ENCODE assay signal across 8 mouse cellular contexts in genomic region chr7:24207488-24208261, GRCm38 (mm10). TPM values are rescaled to one million over a fixed set of nuclear protein-coding genes. Genes with fewer than 3 reads are reported as not detected.
A peak's percentile ranks its signal among the peaks of the same experiment; 100 is the strongest.
DNase-seq lines count a peak whose midpoint lies in the region; ATAC-seq and TF ChIP-seq lines count a peak whose summit lies in the region.

No protein-coding gene starts in this region.

- H3K79me2 ChIP-seq in myocyte (ENCODE audit: control insufficient read depth, insufficient read depth), result no peaks in the 10 kb centered on the region

- peak overlapping the region; percentile 13; the same call in 1 of the 2 replicates for H3K27ac ChIP-seq in ES-E14 (ENCODE audit: insufficient read depth, low read depth, low read length, poor library complexity, severe bottlenecking)
- H3K27ac ChIP-seq in forebrain, embryonic 13.5 days, result no peak overlapping the region
- peak overlapping the region; percentile 64 for H3K27ac ChIP-seq in heart, embryonic 16.5 days (ENCODE audit: low read length)
- peak overlapping the region; percentile 36; the same call in 1 of the 2 replicates for H3K27ac ChIP-seq in liver, embryonic 12.5 days

- H3K4me2 ChIP-seq in forebrain, embryonic 13.5 days, result peak overlapping the region; percentile 67
- peak overlapping the region; percentile 76 for H3K4me2 ChIP-seq in heart, embryonic 16.5 days (ENCODE audit: low read depth, low read length)
- peak overlapping the region; percentile 66 for H3K4me2 ChIP-seq in liver, embryonic 12.5 days
- H3K4me2 ChIP-seq in myocyte (ENCODE audit: low read depth), result peak overlapping the region; percentile 65

- DNase-seq in ES-E14 (ENCODE audit: low read depth, low spot score), result peak; percentile 66
- peak; percentile 6 for DNase-seq in c-Kit-positive CD71-positive TER-119-positive erythroid progenitor cells, embryonic 14.5 days (ENCODE audit: low spot score)
- DNase-seq in kidney, postnatal 25 days, result peak; percentile 76 to 87
- DNase-seq in testis, postnatal 14 days (ENCODE audit: low spot score), result peak; percentile 75

- no peaks in the 10 kb centered on the region for H3K9me3 ChIP-seq in ES-E14 (ENCODE audit: control insufficient read depth, insufficient read depth, low read depth, low read length)
- no peaks in the 10 kb centered on the region for H3K9me3 ChIP-seq in forebrain, embryonic 13.5 days (replicated peaks)
- H3K9me3 ChIP-seq in heart, embryonic 16.5 days (replicated peaks; ENCODE audit: control insufficient read depth, low read length), result no peaks in the 10 kb centered on the region
- H3K9me3 ChIP-seq in liver, embryonic 12.5 days (replicated peaks), result no peaks in the 10 kb centered on the region

- peaks cover 6% of the 10 kb centered on the region; the same call in 1 of the 2 replicates for H3K36me3 ChIP-seq in ES-E14 (ENCODE audit: control insufficient read depth, insufficient read depth, low read length, poor library complexity, severe bottlenecking)
- H3K36me3 ChIP-seq in forebrain, embryonic 13.5 days (ENCODE audit: poor library complexity, severe bottlenecking), result peaks cover 28% of the 10 kb centered on the region
- H3K36me3 ChIP-seq in heart, embryonic 16.5 days (ENCODE audit: control insufficient read depth, insufficient read depth), result peaks cover 12% of the 10 kb centered on the region; the same call in 1 of the 2 replicates
- H3K36me3 ChIP-seq in liver, embryonic 12.5 days, result peaks cover 32% of the 10 kb centered on the region
- no peaks in the 10 kb centered on the region for H3K36me3 ChIP-seq in myocyte (ENCODE audit: control insufficient read depth, insufficient read depth)

- H3K4me1 ChIP-seq in ES-E14 (ENCODE audit: control insufficient read depth in 2 of 2, insufficient read depth in 2 of 2, low read length in 2 of 2, poor library complexity in 1 of 2), result peaks cover 0 to 2% of the 10 kb centered on the region in 2 experiments; a peak in 1 of 4 replicates
- peaks cover 8% of the 10 kb centered on the region for H3K4me1 ChIP-seq in forebrain, embryonic 13.5 days
- H3K4me1 ChIP-seq in heart, embryonic 16.5 days (ENCODE audit: control insufficient read depth, insufficient read depth, low read length), result peaks cover 4% of the 10 kb centered on the region
- peaks cover 15% of the 10 kb centered on the region for H3K4me1 ChIP-seq in liver, embryonic 12.5 days

- in situ Hi-C loops in ES-E14 (cut with MboI; ENCODE audit: low sequenced_read_pairs in 2 of 2, unreplicated experiment in 2 of 2), result no loop called here

- 11% methylated on average over 24 of the region's 24 CpGs for WGBS in forebrain, embryonic 13.5 days
- WGBS in heart, embryonic 16.5 days, result 9% methylated on average over 24 of the region's 24 CpGs
- 10% methylated on average over 24 of the region's 24 CpGs for WGBS in liver, embryonic 12.5 days (ENCODE audit: insufficient replicate concordance)

- peak overlapping the region; percentile 99 for H3K9ac ChIP-seq in ES-E14 (ENCODE audit: insufficient read depth, low read depth, low read length, poor library complexity, severe bottlenecking)
- H3K9ac ChIP-seq in forebrain, embryonic 13.5 days, result peak overlapping the region; percentile 82
- H3K9ac ChIP-seq in heart, embryonic 16.5 days (ENCODE audit: low read length), result peak overlapping the region; percentile 85
- peak overlapping the region; percentile 69 for H3K9ac ChIP-seq in liver, embryonic 12.5 days

- no peaks in the 10 kb centered on the region for H3K27me3 ChIP-seq in forebrain, embryonic 13.5 days
- no peaks in the 10 kb centered on the region for H3K27me3 ChIP-seq in heart, embryonic 16.5 days (ENCODE audit: control insufficient read depth, insufficient read depth, low read length)
- H3K27me3 ChIP-seq in liver, embryonic 12.5 days (replicated peaks), result no peaks in the 10 kb centered on the region
- no peaks in the 10 kb centered on the region for H3K27me3 ChIP-seq in myocyte (ENCODE audit: control insufficient read depth, insufficient read depth, insufficient read length)

- H3K4me3 ChIP-seq in ES-E14 (ENCODE audit: insufficient read depth in 1 of 2, low read depth in 1 of 2, low read length in 2 of 2, poor library complexity in 1 of 2, severe bottlenecking in 1 of 2) (peak overlapping the region; percentile 78 to 97), myocyte (peak overlapping the region; percentile 39)
- H3K4me3 ChIP-seq in forebrain, embryonic 13.5 days, result peak overlapping the region; percentile 59
- H3K4me3 ChIP-seq in heart, embryonic 16.5 days (ENCODE audit: low read length), result peak overlapping the region; percentile 64
- peak overlapping the region; percentile 64 for H3K4me3 ChIP-seq in liver, embryonic 12.5 days

- no peak for TF ChIP-seq POLR2A in myocyte (IDR thresholded peaks at IDR 0.05; ENCODE audit: insufficient read length, low read depth)

- peak; percentile 94 for ATAC-seq in forebrain, embryonic 13.5 days
- ATAC-seq in heart, embryonic 16.5 days (replicated peaks; ENCODE audit: extremely low read depth, insufficient read depth, low FRiP score), result peak; percentile 87
- peak; percentile 78 for ATAC-seq in liver, embryonic 12.5 days

- no peak overlapping the region for H3ac ChIP-seq in myocyte (ENCODE audit: control insufficient read depth, insufficient read length)

TF ChIP-seq in ES-E14, 5 proteins besides CTCF, POLR2A, EP300 and RAD21:
- no peak for TF ChIP-seq ZNF384 (IDR thresholded peaks at IDR 0.05; ENCODE audit: low read depth, low read length)
- TF ChIP-seq HCFC1 (IDR thresholded peaks at IDR 0.05; ENCODE audit: borderline replicate concordance, insufficient read depth, low read length), result peak; percentile 93

TF ChIP-seq in myocyte, 11 proteins besides CTCF, POLR2A, EP300 and RAD21:
- TF ChIP-seq MYOD1 (IDR thresholded peaks at IDR 0.05; ENCODE audit: control insufficient read depth in 1 of 3, insufficient read length in 2 of 3, low read depth in 2 of 3), result peak in 1 of 3 experiments; percentile 22
- no peak for TF ChIP-seq E2F4 (IDR thresholded peaks at IDR 0.05; ENCODE audit: insufficient read depth)
- no peak for TF ChIP-seq TCF3 (IDR thresholded peaks at IDR 0.05; ENCODE audit: insufficient read length, low read depth)

RNA-seq across cellular contexts. Expression of gene Zfp111, which starts 3.6 kb away (rescaled TPM):
- total RNA-seq in ES-E14 (2012; rRNA removed), result 7.8 and 8.5 TPM in 2 replicates
- 8.1 and 8.4 TPM in 2 replicates for polyA plus RNA-seq in forebrain, embryonic 13.5 days (2015; fragmentation: Nextera tagmentation; extraction: Ambion mirVana)
- polyA plus RNA-seq in heart, embryonic 16.5 days (2015; fragmentation: Nextera tagmentation; extraction: Ambion mirVana), result 5.6 and 7.1 TPM in 2 replicates
- 2.1 and 4.2 TPM in 2 replicates for polyA plus RNA-seq in liver, embryonic 12.5 days (2016; fragmentation: Nextera tagmentation; extraction: Ambion mirVana)
- 0.90 TPM for polyA plus RNA-seq in myocyte (2012; fragmentation: generic; extraction: Trizol)

RNA-seq across cellular contexts. Expression of gene Zfp109, which starts 29.7 kb away (rescaled TPM):
- total RNA-seq in ES-E14 (2012; rRNA removed), result 4.5 and 6.7 TPM in 2 replicates
- polyA plus RNA-seq in forebrain, embryonic 13.5 days (2015; fragmentation: Nextera tagmentation; extraction: Ambion mirVana), result 4.5 and 4.6 TPM in 2 replicates
- 3.6 TPM in 2 replicates for polyA plus RNA-seq in heart, embryonic 16.5 days (2015; fragmentation: Nextera tagmentation; extraction: Ambion mirVana)
- 2.0 and 2.7 TPM in 2 replicates for polyA plus RNA-seq in liver, embryonic 12.5 days (2016; fragmentation: Nextera tagmentation; extraction: Ambion mirVana)
- 0.46 TPM for polyA plus RNA-seq in myocyte (2012; fragmentation: generic; extraction: Trizol)

RNA-seq across cellular contexts. Expression of gene Zfp114, which starts 32.8 kb away (rescaled TPM):
- total RNA-seq in ES-E14 (2012; rRNA removed), result 2.9 and 3.0 TPM in 2 replicates
- polyA plus RNA-seq in forebrain, embryonic 13.5 days (2015; fragmentation: Nextera tagmentation; extraction: Ambion mirVana), result 8.4 and 8.8 TPM in 2 replicates
- 2.1 and 3.3 TPM in 2 replicates for polyA plus RNA-seq in heart, embryonic 16.5 days (2015; fragmentation: Nextera tagmentation; extraction: Ambion mirVana)
- 1.4 and 1.5 TPM in 2 replicates for polyA plus RNA-seq in liver, embryonic 12.5 days (2016; fragmentation: Nextera tagmentation; extraction: Ambion mirVana)
- polyA plus RNA-seq in myocyte (2012; fragmentation: generic; extraction: Trizol), result not detected

RNA-seq across cellular contexts. Expression of gene Zfp108, which starts 46.9 kb away (rescaled TPM):
- total RNA-seq in ES-E14 (2012; rRNA removed), result 1.5 and 2.1 TPM in 2 replicates
- 2.5 and 3.4 TPM in 2 replicates for polyA plus RNA-seq in forebrain, embryonic 13.5 days (2015; fragmentation: Nextera tagmentation; extraction: Ambion mirVana)
- 2.1 and 2.7 TPM in 2 replicates for polyA plus RNA-seq in heart, embryonic 16.5 days (2015; fragmentation: Nextera tagmentation; extraction: Ambion mirVana)
- 0.48 and 0.56 TPM in 2 replicates for polyA plus RNA-seq in liver, embryonic 12.5 days (2016; fragmentation: Nextera tagmentation; extraction: Ambion mirVana)
- 0.38 TPM for polyA plus RNA-seq in myocyte (2012; fragmentation: generic; extraction: Trizol)

Comparison
In these comparisons a context has a peak if more than half of its experiments do, and no peak if none do; other contexts are left out.
1. DNase-seq: peak in every context shown above with its lines; median percentile 82 in kidney, postnatal 25 days; 75 in testis, postnatal 14 days; 66 in ES-E14; 6 in c-Kit-positive CD71-positive TER-119-positive erythroid progenitor cells, embryonic 14.5 days.